Mouse (Mus musculus) liver, postnatal 0 days (tissue): ENCODE data around the gene Klhl29. TPM values are rescaled to one million over a fixed set of nuclear protein-coding genes. Genes with fewer than 3 reads are reported as not detected.
A peak's percentile ranks its signal among the peaks of the same experiment; 100 is the strongest.

Experiments
- ATAC-seq: fragments of 200-750 bp; cut with Nextera tagmentation; 2 replicates; pipeline ENCODE4 v1.8.0; 2017; ENCODE audit warnings: mild to moderate bottlenecking, moderate library complexity
- DNase-seq: peaks from one replicate; pipeline ENCODE4 v3.0.0-alpha.2; 2016
- H3K27ac ChIP-seq: fragments of 300-500 bp; sonication (generic); 2 replicates; pipeline ENCODE4 v1.5.1; 2014; ENCODE audit warnings: antibody characterized with exemption, moderate library complexity, mild to moderate bottlenecking, low read depth
- H3K27me3 ChIP-seq: fragments of 300-500 bp; sonication (generic); 2 replicates; pipeline ENCODE4 v1.6.1; 2014; ENCODE audit warnings: low read length, control low read depth, mixed read lengths; ENCODE audit not compliant: insufficient read depth
- H3K36me3 ChIP-seq: fragments of 300-500 bp; sonication (generic); replicated peaks from 2 replicates; pipeline ENCODE4 v1.6.1; 2014; ENCODE audit warnings: mild to moderate bottlenecking, control low read depth, low read length, moderate library complexity, mixed read lengths; ENCODE audit not compliant: insufficient read depth
- H3K4me1 ChIP-seq: fragments of 300-500 bp; sonication (generic); 2 replicates; pipeline ENCODE4 v1.6.1; 2014; ENCODE audit warnings: antibody characterized with exemption, mild to moderate bottlenecking, control low read depth; ENCODE audit not compliant: insufficient read depth
- H3K4me2 ChIP-seq: fragments of 300-500 bp; sonication (generic); 2 replicates; pipeline ENCODE4 v1.6.1; 2014; ENCODE audit warnings: low read depth, mild to moderate bottlenecking, low read length, moderate library complexity, mixed read lengths
- H3K4me3 ChIP-seq: fragments of 300-500 bp; sonication (generic); 2 replicates; pipeline ENCODE4 v1.5.1; 2014; ENCODE audit warnings: low read depth, low read length
- H3K9ac ChIP-seq: fragments of 300-500 bp; sonication (generic); replicated peaks from 2 replicates; pipeline ENCODE4 v1.6.1; 2014; ENCODE audit warnings: mild to moderate bottlenecking, moderate library complexity
- H3K9me3 ChIP-seq: fragments of 300-500 bp; sonication (generic); 2 replicates; pipeline ENCODE4 v1.6.1; 2016; ENCODE audit warnings: mild to moderate bottlenecking, control low read depth, low read length, mixed read lengths
- CTCF ChIP-seq: sonication (generic); IDR thresholded peaks from 2 replicates; pipeline ENCODE4 v1.5.1; 2016; ENCODE audit warnings: antibody characterized with exemption, low read depth
- EP300 ChIP-seq: IDR thresholded peaks from 2 replicates; pipeline ENCODE4 v1.6.1; 2016; ENCODE audit warnings: antibody characterized with exemption, low read depth, mild to moderate bottlenecking
- WGBS: fragments of 180-500 bp; shearing (Covaris S2); extraction: QIAGEN DNeasy Blood & Tissue Kit; methylation state at CpG from one replicate; pipeline ENCODE4 v1.1.7; 2014; ENCODE audit not compliant: insufficient replicate concordance; 5-methylcytosine and 5-hydroxymethylcytosine counted together
- polyA plus RNA-seq: library from polyadenylated mRNA; unstranded; fragments of >200 nt; fragmentation: Nextera tagmentation; extraction: Ambion mirVana; gene quantifications from 2 replicates; pipeline ENCODE4 v1.2.1, GENCODE M21; 2015

The Klhl29 gene
- polyA plus RNA-seq, 1 experiment from 2014 or later = 0.05 TPM

- TF ChIP-seq CTCF = no peak
- no peak for TF ChIP-seq EP300
- no peaks in the 10 kb centered on the region for H3K36me3 ChIP-seq
- H3K9me3 ChIP-seq = no peaks in the 10 kb centered on the region
- DNase-seq (no peak), ATAC-seq (no peak)
- no peak overlapping the region for H3K27ac ChIP-seq
- WGBS = 71% methylated on average over 10 of the region's 10 CpGs
- H3K4me3 ChIP-seq = no peak overlapping the region
- H3K27me3 ChIP-seq = no peaks in the 10 kb centered on the region
- no peak overlapping the region for H3K9ac ChIP-seq
- no peak overlapping the region for H3K4me2 ChIP-seq
- H3K4me1 ChIP-seq = no peaks in the 10 kb centered on the region
Observed at GRCm38 (mm10) chr12:5253289-5254005, 122.0 kb downstream of the Klhl29 start.

DNA sequence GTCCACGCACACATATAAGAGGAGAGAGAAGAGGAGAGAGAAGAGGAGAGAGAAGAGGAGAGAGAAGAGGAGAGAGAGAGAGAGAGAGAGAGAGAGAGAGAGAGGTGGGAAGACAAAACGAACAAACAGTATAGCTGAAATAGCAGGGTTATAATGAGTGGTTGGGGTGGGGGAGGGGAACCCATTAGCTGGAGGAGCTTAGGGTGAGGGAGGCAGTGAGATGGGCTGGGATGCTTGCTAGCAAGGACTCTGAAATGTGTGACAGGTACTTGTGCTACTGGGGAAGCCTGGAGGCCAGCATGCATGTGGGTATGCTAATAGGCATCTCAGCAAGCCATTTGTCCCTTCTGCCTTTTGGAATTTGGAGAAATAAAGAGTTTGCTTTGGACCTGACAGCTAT is 122.9 kb downstream of the Klhl29 start:
- H3K9ac ChIP-seq = no peak overlapping the region
- 77% methylated on average over 2 of the region's 2 CpGs for WGBS
- no peaks in the 10 kb centered on the region for H3K4me1 ChIP-seq
- no peaks in the 10 kb centered on the region for H3K27me3 ChIP-seq
- no peak for DNase-seq
- H3K4me2 ChIP-seq = no peak overlapping the region
- H3K9me3 ChIP-seq = no peaks in the 10 kb centered on the region
- no peak overlapping the region for H3K27ac ChIP-seq
- no peaks in the 10 kb centered on the region for H3K36me3 ChIP-seq
- H3K4me3 ChIP-seq = no peak overlapping the region
- no peak for ATAC-seq
- no peak for TF ChIP-seq CTCF
- TF ChIP-seq EP300 = no peak

- H3K36me3 ChIP-seq = no peaks in the 10 kb centered on the region
- TF ChIP-seq CTCF = no peak
- peak; percentile 40; the same call in 1 of the 2 replicates for TF ChIP-seq EP300
- WGBS = 58% methylated on average over 7 of the region's 7 CpGs
- no peaks in the 10 kb centered on the region for H3K9me3 ChIP-seq
- no peaks in the 10 kb centered on the region for H3K4me1 ChIP-seq
- no peak overlapping the region for H3K4me3 ChIP-seq
- no peak overlapping the region for H3K9ac ChIP-seq
- H3K27me3 ChIP-seq = no peaks in the 10 kb centered on the region
- ATAC-seq (peak; percentile 44; the same call in 1 of the 2 replicates), DNase-seq (peak; percentile 21)
- no peak overlapping the region for H3K27ac ChIP-seq
- no peak overlapping the region for H3K4me2 ChIP-seq
Observed at GRCm38 (mm10) chr12:5250042-5250441, 125.4 kb downstream of the Klhl29 start.

DNA sequence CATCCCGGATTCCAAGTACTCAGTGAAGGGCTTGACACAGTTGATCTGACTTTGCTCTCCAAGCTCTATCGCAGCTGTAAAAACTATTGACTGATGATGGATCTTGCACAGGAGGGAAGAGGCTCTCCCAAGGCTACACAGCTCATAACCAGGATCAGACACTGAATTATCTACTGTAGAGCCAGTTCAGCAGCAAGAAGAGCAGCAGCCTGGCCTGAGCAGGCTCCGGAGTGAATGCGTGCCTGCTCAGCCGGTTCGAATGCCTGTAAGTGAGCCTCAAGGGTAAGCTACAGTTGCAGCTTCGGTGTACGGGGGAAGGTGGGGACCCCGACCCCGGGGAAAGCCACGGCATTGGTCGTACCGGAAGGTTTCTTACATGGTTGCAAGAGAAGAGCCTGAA is 126.4 kb downstream of the Klhl29 start:
- H3K9me3 ChIP-seq = no peaks in the 10 kb centered on the region
- no peaks in the 10 kb centered on the region for H3K27me3 ChIP-seq
- ATAC-seq (no peak), DNase-seq (no peak)
- WGBS = 82% methylated on average over 13 of the region's 13 CpGs
- H3K4me1 ChIP-seq = no peaks in the 10 kb centered on the region
- H3K36me3 ChIP-seq = no peaks in the 10 kb centered on the region
- TF ChIP-seq CTCF = no peak
- no peak for TF ChIP-seq EP300
- H3K27ac ChIP-seq = no peak overlapping the region
- no peak overlapping the region for H3K4me3 ChIP-seq
- H3K4me2 ChIP-seq = no peak overlapping the region
- H3K9ac ChIP-seq = no peak overlapping the region

DNA sequence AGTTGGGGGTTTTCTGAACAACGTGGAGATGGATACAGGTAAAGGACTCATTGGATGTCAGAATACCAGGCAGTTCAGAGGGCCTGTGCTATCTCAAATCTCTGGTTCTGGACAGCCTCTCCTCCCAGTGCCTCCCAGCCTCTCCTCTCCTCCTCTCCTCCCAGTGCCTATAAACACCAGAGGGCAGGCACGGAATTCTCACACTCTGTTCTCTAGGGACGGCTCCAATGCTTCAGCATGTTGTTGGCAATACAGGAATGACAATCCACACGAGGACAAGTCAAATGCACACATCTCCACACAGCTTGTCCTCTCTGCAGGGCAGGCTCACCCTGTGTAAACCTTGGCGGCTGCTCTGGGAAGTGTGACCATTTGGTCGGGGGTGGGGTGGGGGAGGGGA is 128.0 kb downstream of the Klhl29 start:
- WGBS = 18% methylated on average over 6 of the region's 6 CpGs
- Histone ChIP-seq H3K4me3 (no peak overlapping the region), H3K9me3 (no peaks in the 10 kb centered on the region), H3K27ac (no peak overlapping the region), H3K9ac (no peak overlapping the region), H3K27me3 (no peaks in the 10 kb centered on the region), H3K36me3 (no peaks in the 10 kb centered on the region), H3K4me2 (no peak overlapping the region), H3K4me1 (no peaks in the 10 kb centered on the region)
- TF ChIP-seq CTCF (no peak), EP300 (no peak)
- ATAC-seq = no peak
- DNase-seq = no peak

GRCm38 (mm10) chr12:5246721-5247341 is 128.7 kb downstream of the Klhl29 start:
- Histone ChIP-seq H3K36me3 (no peaks in the 10 kb centered on the region), H3K27ac (no peak overlapping the region), H3K9me3 (no peaks in the 10 kb centered on the region), H3K27me3 (no peaks in the 10 kb centered on the region), H3K4me1 (no peaks in the 10 kb centered on the region), H3K4me3 (no peak overlapping the region), H3K9ac (no peak overlapping the region), H3K4me2 (no peak overlapping the region)
- TF ChIP-seq CTCF = no peak
- DNase-seq (no peak), ATAC-seq (no peak)
- 67% methylated on average over 15 of the region's 15 CpGs for WGBS
